Mouse (Mus musculus): ENCODE measurements around the gene Vmn2r96.
"Not testable (repeated sequence)": the region's sequence is repeated elsewhere in the genome, so short reads cannot be mapped to it uniquely, and the experiment has no call there.

DNA sequence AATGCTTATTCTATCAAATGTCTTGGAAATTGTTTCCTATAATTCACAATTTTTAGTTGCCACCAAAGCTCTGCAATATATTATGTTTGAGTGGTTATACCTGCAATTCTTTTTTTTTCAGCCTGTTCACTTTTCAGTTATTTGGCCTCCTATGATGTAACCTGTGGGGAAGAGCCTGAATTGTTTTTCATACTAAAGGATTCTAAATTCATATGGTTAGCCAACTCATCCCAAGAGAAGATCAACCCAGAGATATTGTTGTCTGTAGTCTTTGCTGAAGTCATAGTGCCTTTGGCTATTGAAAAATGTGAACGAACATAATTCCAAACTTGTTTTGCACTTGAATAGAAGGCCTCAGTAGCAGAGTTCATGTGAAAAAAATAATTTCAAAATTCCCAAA, at the start of gene Vmn2r96:
- not testable (repeated sequence) for TF ChIP-seq CTCF, EP300 (IDR thresholded peaks at IDR 0.05)

All from lung, postnatal 0 days (tissue).